Mouse (Mus musculus): ENCODE data around the gene Cog8. TPM values are rescaled to one million over a fixed set of nuclear protein-coding genes. Genes with fewer than 3 reads are reported as not detected.
A peak's percentile ranks its signal among the peaks of the same experiment; 100 is the strongest.
"Not testable (repeated sequence)": the region's sequence is repeated elsewhere in the genome, so short reads cannot be mapped to it uniquely, and the experiment has no call there.

The Cog8 gene
- polyA plus RNA-seq, 1 experiment, result 47.1 TPM

GRCm38 (mm10) chr8:107035641-107036040, 20.8 kb downstream of the Cog8 start:
- 12% methylated on average over 3 of the region's 3 CpGs for WGBS
- Histone ChIP-seq H3K27me3 (ENCODE audit: control insufficient read depth, insufficient read depth, low read length) (no peaks in the 10 kb centered on the region), H3K4me1 (ENCODE audit: control insufficient read depth, insufficient read depth, low read length) (peaks cover 12% of the 10 kb centered on the region), H3K4me3 (replicated peaks; ENCODE audit: insufficient read depth, low read depth, low read length) (no peak overlapping the region), H3K27ac (ENCODE audit: insufficient read depth, low read length) (no peak overlapping the region)
- TF ChIP-seq CTCF (IDR thresholded peaks at IDR 0.05; ENCODE audit: borderline replicate concordance, insufficient read depth, low read depth, low read length), result no peak
- no peak for TF ChIP-seq POLR2A (IDR thresholded peaks at IDR 0.05; ENCODE audit: borderline replicate concordance, insufficient read depth, low read length)
- no peak for DNase-seq

GRCm38 (mm10) chr8:107033609-107034008, 22.9 kb downstream of the Cog8 start:
- not testable (repeated sequence) for H3K27me3 ChIP-seq (ENCODE audit: control insufficient read depth, insufficient read depth, low read length); H3K27ac ChIP-seq (ENCODE audit: insufficient read depth, low read length); H3K4me3 ChIP-seq (replicated peaks; ENCODE audit: insufficient read depth, low read depth, low read length); DNase-seq
- 94% methylated on average over 2 of the region's 2 CpGs for WGBS
- peaks cover 12% of the 10 kb centered on the region for H3K4me1 ChIP-seq (ENCODE audit: control insufficient read depth, insufficient read depth, low read length)

- no peaks in the 10 kb centered on the region for H3K27me3 ChIP-seq (ENCODE audit: control insufficient read depth, insufficient read depth, low read length)
- DNase-seq, result no peak
- WGBS, result under 1% methylated on average over 40 of the region's 40 CpGs
Observed at GRCm38 (mm10) chr8:107031577-107032090, 24.9 kb downstream of the Cog8 start.

GRCm38 (mm10) chr8:107030650-107031576, 25.6 kb downstream of the Cog8 start, which contains the start of gene Vps4a:
Gene Vps4a (plus strand): TSS chr8:107031222.
- TF ChIP-seq CTCF (IDR thresholded peaks at IDR 0.05; ENCODE audit: borderline replicate concordance, insufficient read depth, low read depth, low read length) (peak; percentile 70), POLR2A (IDR thresholded peaks at IDR 0.05; ENCODE audit: borderline replicate concordance, insufficient read depth, low read length) (peak; percentile 71)
- WGBS, result 4% methylated on average over 66 of the region's 66 CpGs
- Histone ChIP-seq H3K27me3 (ENCODE audit: control insufficient read depth, insufficient read depth, low read length) (no peaks in the 10 kb centered on the region), H3K4me1 (ENCODE audit: control insufficient read depth, insufficient read depth, low read length) (peaks cover 9% of the 10 kb centered on the region), H3K4me3 (replicated peaks; ENCODE audit: insufficient read depth, low read depth, low read length) (peak within 1 kb of the TSS; percentile 98), H3K27ac (ENCODE audit: insufficient read depth, low read length) (peak within 1 kb of the TSS; percentile 82)
- peak; percentile 94 to 98 for DNase-seq

More at GRCm38 (mm10) chr8:107031577-107032090, 24.9 kb downstream of the Cog8 start:
- Histone ChIP-seq H3K4me3 (replicated peaks; ENCODE audit: insufficient read depth, low read depth, low read length) (peak overlapping the region; percentile 98), H3K27ac (ENCODE audit: insufficient read depth, low read length) (peak overlapping the region; percentile 82), H3K4me1 (ENCODE audit: control insufficient read depth, insufficient read depth, low read length) (peaks cover 11% of the 10 kb centered on the region)
- TF ChIP-seq CTCF (IDR thresholded peaks at IDR 0.05; ENCODE audit: borderline replicate concordance, insufficient read depth, low read depth, low read length) (no peak), POLR2A (IDR thresholded peaks at IDR 0.05; ENCODE audit: borderline replicate concordance, insufficient read depth, low read length) (no peak)

- Histone ChIP-seq H3K27me3 (ENCODE audit: control insufficient read depth, insufficient read depth, low read length) (no peaks in the 10 kb centered on the region), H3K27ac (ENCODE audit: insufficient read depth, low read length) (no peak overlapping the region), H3K4me3 (replicated peaks; ENCODE audit: insufficient read depth, low read depth, low read length) (no peak overlapping the region), H3K4me1 (ENCODE audit: control insufficient read depth, insufficient read depth, low read length) (peaks cover 5% of the 10 kb centered on the region)
- no peak for TF ChIP-seq POLR2A (IDR thresholded peaks at IDR 0.05; ENCODE audit: borderline replicate concordance, insufficient read depth, low read length)
- no peak for DNase-seq
- WGBS, result 57% methylated on average over 5 of the region's 5 CpGs
Observed at GRCm38 (mm10) chr8:107030058-107030457, 26.4 kb downstream of the Cog8 start.

GRCm38 (mm10) chr8:107029310-107029709, 27.2 kb downstream of the Cog8 start:
- Histone ChIP-seq H3K4me3 (replicated peaks; ENCODE audit: insufficient read depth, low read depth, low read length) (no peak overlapping the region), H3K4me1 (ENCODE audit: control insufficient read depth, insufficient read depth, low read length) (peaks cover 5% of the 10 kb centered on the region), H3K27ac (ENCODE audit: insufficient read depth, low read length) (no peak overlapping the region), H3K27me3 (ENCODE audit: control insufficient read depth, insufficient read depth, low read length) (no peaks in the 10 kb centered on the region)
- TF ChIP-seq POLR2A (IDR thresholded peaks at IDR 0.05; ENCODE audit: borderline replicate concordance, insufficient read depth, low read length), result no peak
- WGBS, result 65% methylated on average over 3 of the region's 3 CpGs
- no peak for DNase-seq

- DNase-seq, result no peak
- 87% methylated on average over 8 of the region's 8 CpGs for WGBS
- no peaks in the 10 kb centered on the region for H3K4me1 ChIP-seq (ENCODE audit: control insufficient read depth, insufficient read depth, low read length)
- H3K4me3 ChIP-seq (replicated peaks; ENCODE audit: insufficient read depth, low read depth, low read length), result no peak overlapping the region
- H3K27ac ChIP-seq (ENCODE audit: insufficient read depth, low read length), result no peak overlapping the region
- TF ChIP-seq POLR2A (IDR thresholded peaks at IDR 0.05; ENCODE audit: borderline replicate concordance, insufficient read depth, low read length) (no peak), CTCF (IDR thresholded peaks at IDR 0.05; ENCODE audit: borderline replicate concordance, insufficient read depth, low read depth, low read length) (no peak)
- no peaks in the 10 kb centered on the region for H3K27me3 ChIP-seq (ENCODE audit: control insufficient read depth, insufficient read depth, low read length)
Observed at GRCm38 (mm10) chr8:107023479-107023878, 33.0 kb downstream of the Cog8 start.

GRCm38 (mm10) chr8:107014915-107015314, 41.6 kb downstream of the Cog8 start:
- no peak for DNase-seq
- TF ChIP-seq CTCF (IDR thresholded peaks at IDR 0.05; ENCODE audit: borderline replicate concordance, insufficient read depth, low read depth, low read length), result no peak
- TF ChIP-seq POLR2A (IDR thresholded peaks at IDR 0.05; ENCODE audit: borderline replicate concordance, insufficient read depth, low read length), result no peak
- 80% methylated on average over 1 of the region's 1 CpGs for WGBS
- H3K4me3 ChIP-seq (replicated peaks; ENCODE audit: insufficient read depth, low read depth, low read length), result no peak overlapping the region
- no peaks in the 10 kb centered on the region for H3K27me3 ChIP-seq (ENCODE audit: control insufficient read depth, insufficient read depth, low read length)
- no peak overlapping the region for H3K27ac ChIP-seq (ENCODE audit: insufficient read depth, low read length)
- H3K4me1 ChIP-seq (ENCODE audit: control insufficient read depth, insufficient read depth, low read length), result no peaks in the 10 kb centered on the region
